Mouse (Mus musculus) thymus, postnatal 10 days (tissue): Measurements from ENCODE around the gene Aif1.

ENCODE experiments used
- DNase-seq, 2 experiments: peaks; one replicate each; pipeline ENCODE4 v3.0.0; 2021; ENCODE audit warnings: low spot score in 2 of 2

The Aif1 gene

GRCm38 (mm10) chr17:35194844-35195630, 19.2 kb upstream of the Aif1 start:
- DNase-seq, result no peak

DNA sequence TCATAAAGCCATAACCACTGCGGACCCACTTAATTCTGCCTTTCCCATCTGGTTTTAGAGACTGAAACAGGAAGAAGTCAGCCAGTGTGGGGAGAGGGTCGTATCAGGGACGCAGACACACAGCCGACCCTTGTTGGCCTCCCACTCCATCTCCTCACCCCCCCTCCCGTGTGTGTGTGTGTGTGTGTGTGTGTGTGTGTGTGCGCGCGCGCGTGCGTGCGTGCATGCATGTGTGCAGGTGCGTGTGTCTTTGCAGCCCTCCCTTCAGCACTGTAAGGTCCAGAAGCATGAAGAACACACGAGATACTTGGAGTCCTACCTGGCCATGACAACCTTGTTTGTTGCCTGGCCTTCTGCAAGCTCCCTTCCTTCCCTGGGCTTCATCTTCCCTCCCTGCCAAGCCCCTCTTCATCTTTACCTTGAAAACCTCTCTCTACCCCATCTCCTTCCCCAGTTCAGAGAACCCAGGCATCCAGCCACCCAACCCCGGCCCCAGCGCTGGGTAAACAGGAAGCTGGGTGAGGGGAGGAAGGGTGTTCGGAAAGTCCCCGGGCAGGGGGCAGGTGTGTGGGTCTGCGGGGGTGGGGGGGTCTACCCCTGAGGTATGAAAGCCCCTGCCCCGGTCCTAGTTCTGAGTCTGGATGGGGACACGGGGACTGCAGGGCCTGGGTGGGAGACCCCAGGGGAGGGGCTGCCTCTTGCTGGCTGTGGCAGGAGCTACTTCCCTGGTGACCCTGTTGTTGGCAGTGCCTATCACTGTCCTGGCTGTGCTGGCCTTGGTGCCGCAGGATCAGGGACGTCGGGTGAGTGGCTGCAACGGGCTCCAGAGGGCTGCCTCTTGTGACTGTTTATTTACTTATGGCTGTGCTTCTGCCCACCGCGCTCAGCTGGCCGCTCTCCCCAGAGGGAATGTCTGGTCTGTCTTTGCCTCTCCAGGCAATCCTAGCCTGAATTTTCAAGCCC, 18.3 kb upstream of the Aif1 start, which contains the start of gene Ltb:
Gene Ltb, plus strand, starts transcription at position 559 of the 963 bp plus-strand sequence.
- DNase-seq, result peak; percentile 91

GRCm38 (mm10) chr17:35192924-35193323, 17.1 kb upstream of the Aif1 start:
- no peak for DNase-seq

DNA sequence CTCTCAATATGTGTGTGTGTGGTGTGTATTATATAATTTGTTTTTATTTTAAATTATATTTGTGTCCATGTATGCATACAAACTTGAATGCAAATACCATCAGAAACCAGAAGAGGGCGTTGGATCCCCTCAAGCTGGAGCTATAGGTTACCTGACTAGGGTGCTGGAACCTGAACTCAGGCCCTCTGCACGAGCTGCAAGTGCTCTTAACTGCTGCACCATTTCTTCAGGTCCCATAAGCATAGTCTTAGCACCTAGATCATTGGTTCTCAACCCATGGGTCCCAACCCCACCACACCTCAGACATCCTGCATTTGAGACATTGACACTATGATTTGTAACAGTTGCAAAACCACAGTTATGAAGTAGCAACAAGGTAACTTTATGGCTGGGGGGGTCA, 15.9 kb upstream of the Aif1 start:
- DNase-seq, result no peak

DNA sequence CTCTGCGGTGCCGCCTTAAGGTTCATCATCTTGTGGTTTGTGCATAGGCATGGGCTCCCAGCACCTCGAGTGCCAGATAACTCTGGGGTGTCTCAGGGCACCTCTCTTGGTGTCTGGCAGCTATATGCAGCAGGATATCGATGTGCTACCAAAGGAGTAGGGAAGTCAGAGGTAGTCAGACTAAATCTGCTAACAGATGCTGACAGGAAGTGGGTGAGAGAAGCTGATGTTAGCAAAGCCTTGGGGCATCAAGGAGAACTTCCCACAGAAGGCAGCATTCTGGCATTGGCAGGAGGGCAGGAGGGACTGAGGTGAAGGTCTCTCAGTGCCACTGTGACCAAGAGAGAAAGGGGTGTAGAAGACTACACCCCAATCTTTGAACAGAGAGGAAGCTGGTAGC, 14.2 kb upstream of the Aif1 start:
- DNase-seq, result peak; percentile 56 to 57

DNA sequence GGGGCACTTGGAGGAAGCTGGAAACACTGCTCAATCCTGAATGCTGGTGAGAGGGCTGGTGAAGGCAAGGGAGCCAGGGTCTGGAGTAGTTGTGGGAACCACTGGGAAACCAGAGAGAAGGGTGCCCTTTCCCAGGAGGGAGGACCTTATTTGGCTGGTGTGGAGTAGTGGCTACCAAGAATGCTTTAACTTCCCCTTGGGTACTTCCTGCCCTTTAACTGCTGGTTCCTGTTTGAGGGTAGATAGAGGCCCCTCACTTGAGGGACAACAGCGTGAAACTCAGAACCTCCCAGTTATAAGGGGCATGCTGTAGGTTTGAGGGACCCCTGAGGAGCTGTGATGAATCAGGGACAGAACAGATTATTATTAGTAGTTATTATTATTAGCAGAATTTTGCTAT, 13.3 kb upstream of the Aif1 start:
- no peak for DNase-seq

DNA sequence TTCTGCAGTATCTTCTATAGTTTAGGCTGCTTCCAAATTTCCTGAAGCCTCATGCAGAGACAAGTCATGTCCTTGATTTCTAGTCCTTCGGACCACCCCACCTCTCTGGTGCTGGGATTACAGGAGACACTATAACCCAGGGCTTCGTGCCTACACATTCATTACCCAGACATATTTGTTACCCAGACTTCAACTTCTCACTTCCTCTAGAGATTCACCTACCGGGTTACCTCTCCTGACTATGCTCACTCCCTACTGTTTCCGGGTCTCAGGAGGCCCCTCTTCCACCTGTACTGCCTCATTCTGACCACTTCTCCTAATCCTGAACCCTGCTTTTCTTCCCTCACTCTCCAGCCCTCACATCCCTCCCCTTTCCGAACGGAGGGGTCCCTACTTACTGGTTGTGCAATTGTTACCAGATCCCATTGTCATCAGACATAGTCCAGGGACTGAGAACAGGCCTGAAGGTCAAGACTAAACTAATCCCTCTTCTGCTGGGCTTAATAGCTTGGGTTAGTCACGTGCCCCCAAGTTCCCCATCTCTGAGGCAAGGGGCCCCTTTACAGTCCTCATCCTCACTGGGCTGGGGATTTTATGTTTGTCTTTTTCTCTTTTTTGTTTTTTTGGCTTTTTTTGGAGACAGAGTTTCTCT, 12.2 kb upstream of the Aif1 start, which contains the start of gene Lst1:
Gene Lst1, minus strand, starts transcription at position 481 of the 652 bp plus-strand sequence.
- no peak for DNase-seq

GRCm38 (mm10) chr17:35187345-35187744, 11.5 kb upstream of the Aif1 start:
- DNase-seq, result no peak

GRCm38 (mm10) chr17:35186681-35187080, 10.8 kb upstream of the Aif1 start:
- DNase-seq, result peak; percentile 67 to 70

DNA sequence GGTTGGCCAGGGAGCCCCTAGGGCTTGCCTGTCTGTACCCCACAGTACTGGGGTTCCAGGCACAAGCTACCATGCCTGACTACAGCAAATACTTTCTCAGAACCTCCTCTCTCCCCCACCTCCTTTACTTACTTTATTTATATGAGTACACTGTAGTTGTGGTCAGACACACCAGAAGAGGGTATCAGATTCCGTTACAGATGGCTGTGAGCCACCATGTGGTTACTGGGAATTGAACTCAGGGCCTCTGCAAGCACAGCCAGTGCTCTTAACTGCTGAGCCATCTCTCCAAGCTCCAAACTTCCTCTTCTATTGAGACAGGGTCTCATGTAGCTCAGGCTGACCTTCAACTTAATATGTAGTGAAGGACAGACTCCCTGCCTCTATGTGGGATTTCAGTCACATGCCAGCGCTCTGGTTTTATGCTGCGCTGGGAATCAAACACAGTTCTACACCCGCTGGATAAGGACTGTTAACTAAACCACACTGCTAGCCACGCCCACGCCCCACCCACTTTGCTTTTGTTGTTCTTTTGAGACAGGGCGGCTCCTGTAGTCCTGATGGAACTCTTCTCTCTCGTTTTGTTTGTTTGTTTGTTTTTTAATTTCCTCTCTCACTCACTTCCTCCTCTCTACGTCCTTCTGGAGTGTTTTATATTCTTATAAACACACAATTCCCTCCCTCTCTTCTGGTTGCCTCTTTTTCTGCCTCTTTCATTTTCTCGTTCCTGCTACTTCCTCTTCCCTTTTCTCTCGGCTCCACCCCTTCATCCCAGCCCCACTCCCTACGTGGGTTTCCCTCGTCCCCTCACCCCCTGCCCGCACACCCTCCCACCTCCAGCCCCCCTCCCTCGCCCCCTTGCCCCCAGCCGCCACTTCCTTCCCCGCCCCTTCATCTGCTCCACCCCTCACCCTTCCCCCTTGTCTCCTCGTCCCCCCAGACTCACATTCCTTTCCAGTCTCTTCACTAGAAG, 10.1 kb upstream of the Aif1 start:
- peak; percentile 84 to 87 for DNase-seq

DNA sequence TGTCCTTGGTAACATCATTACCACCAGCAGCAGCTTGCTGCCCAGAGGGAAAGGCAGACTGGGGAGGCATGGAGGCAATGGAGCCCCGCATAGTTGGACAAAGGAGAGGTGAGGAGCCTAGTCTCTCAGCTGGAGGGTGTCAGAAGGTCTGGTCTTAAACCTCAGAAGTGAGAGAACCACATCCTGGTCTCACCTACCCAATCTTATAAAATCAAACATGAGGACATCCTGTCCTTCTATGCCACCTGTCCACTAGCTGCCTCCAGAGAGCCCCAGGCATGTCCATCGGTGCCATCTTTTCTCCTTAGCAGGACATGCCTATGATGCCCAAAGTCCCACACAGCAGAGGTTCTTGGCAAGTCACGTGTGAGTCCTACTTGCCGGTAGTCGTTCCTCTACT, 4.2 kb upstream of the Aif1 start:
- DNase-seq, result no peak

DNA sequence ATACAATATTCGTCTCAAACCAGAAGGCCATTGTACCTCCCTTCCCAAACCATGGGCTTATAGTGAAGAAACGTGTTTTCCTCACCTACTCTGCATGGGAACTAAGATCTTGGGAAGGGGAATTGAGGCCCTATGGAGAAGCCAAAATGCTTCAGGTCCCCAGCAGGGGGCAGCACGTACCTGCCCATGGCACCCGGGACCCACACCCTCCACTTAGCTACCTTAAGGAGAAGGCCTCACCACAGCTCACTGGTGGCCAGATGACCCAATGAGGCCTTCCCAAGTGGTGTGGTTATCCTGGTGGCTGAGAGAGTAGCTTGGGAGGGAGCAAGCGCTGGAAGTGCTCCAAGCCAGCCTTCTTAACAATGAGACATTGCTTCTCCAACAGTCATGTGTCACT, 2.7 kb upstream of the Aif1 start:
- peak; percentile 71 to 87 for DNase-seq

GRCm38 (mm10) chr17:35175382-35175781, 486 bp downstream of the Aif1 start:
- no peak for DNase-seq

GRCm38 (mm10) chr17:35174201-35174977, 1.5 kb downstream of the Aif1 start:
- no peak for DNase-seq

- DNase-seq, result no peak
Measured at GRCm38 (mm10) chr17:35173329-35173728, 2.5 kb downstream of the Aif1 start.

- DNase-seq, result no peak
Measured at GRCm38 (mm10) chr17:35172445-35173234, 3.2 kb downstream of the Aif1 start.

DNA sequence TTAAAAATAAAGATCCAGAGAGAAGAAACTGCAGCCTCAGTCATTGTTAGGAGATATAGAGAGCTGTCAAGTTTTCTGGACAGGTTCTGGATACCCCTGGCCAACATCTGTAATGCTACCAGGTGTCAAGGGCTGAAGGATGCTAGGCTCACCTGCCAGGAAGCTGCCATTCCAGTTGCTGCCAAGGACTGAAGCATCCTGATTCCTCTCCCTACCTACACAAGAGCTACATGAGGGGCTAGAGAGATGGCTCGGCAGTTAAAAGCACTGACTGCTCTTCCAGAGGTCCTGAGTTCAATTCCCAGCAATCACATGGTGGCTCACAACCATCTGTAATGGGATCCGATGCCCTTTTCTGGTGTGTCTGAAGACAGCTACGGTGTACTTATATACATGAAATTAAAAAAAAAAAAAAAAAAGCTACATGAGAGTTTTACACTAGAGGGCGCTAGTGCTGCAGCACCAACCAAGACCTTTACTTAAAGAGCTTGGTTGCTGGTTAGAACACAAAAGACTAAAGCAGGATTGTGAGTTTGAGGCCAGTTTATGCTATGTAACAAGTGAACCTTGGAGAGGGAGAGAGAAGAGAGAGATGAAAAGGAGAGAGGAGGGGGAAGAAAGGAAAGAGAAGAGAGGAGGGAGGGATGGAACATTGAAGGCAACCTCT, 7.2 kb downstream of the Aif1 start:
- peak in 1 of 2 experiments; percentile 65 for DNase-seq

DNA sequence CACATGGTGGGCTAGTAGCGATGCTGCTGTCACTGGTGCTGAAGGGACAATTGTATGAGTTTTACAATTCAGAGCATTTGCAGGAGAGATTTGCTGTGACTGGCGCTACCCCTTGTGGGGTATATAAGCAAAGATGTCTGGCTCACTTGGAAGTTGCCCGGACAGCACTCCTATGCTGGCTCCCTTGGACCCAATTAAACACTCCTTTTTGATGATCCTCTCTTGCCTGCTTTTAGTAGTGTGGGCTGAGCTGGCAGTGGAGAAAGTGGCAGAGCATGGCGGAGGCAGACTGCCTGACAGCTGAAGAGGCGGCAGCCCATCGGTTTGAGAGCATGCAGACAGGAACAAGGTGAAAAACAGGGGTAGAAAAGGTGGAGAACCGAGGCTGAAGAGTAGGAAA, 8.1 kb downstream of the Aif1 start:
- no peak for DNase-seq
